In genomic region chr1:87880326-87880627, GRCm38 (mm10) we compare ENCODE assay signal across 10 mouse cellular contexts. TPM values are rescaled to one million over a fixed set of nuclear protein-coding genes. Genes with fewer than 3 reads are reported as not detected.
DNase-seq lines count a peak whose midpoint lies in the region; ATAC-seq lines count a peak whose summit lies in the region.
"Had no signal": no experiment of that assay in that cellular context is flagged by ENCODE, and none has a peak within 500 bp of the region (broad histone marks: within the 10 kb centered on the region; RNA-seq: fewer than 3 reads in every experiment).

No protein-coding gene starts in this region.

- H3K36me3 ChIP-seq in hindbrain, embryonic 13.5 days, result peaks cover 12% of the 10 kb centered on the region
- H3K36me3 ChIP-seq in hindbrain, embryonic 12.5 days, result 0 out of 2 replicates have a peak, but pooled peaks cover 9% of the 10 kb centered on the region
- H3K36me3 ChIP-seq in neural tube, embryonic 13.5 days, result peaks cover 17% of the 10 kb centered on the region
- H3K36me3 ChIP-seq in liver, embryonic 15.5 days (replicated peaks), result peaks cover 22% of the 10 kb centered on the region; the same call in 1 of the 2 replicates
- H3K36me3 ChIP-seq in stomach, embryonic 16.5 days (ENCODE audit: control insufficient read depth, insufficient read depth, low read length), result 0 out of 2 replicates have a peak, but pooled peaks cover 3% of the 10 kb centered on the region

- H3K4me1 ChIP-seq in hindbrain, embryonic 13.5 days (replicated peaks), result peaks cover 15% of the 10 kb centered on the region
- peaks cover 12% of the 10 kb centered on the region; the same call in 1 of the 2 replicates for H3K4me1 ChIP-seq in hindbrain, embryonic 12.5 days
- H3K4me1 ChIP-seq in neural tube, embryonic 13.5 days (replicated peaks), result peaks cover 33% of the 10 kb centered on the region
- H3K4me1 ChIP-seq in liver, embryonic 15.5 days (replicated peaks), result peaks cover 39% of the 10 kb centered on the region
- H3K4me1 ChIP-seq in stomach, embryonic 16.5 days (ENCODE audit: control insufficient read depth, insufficient read depth, low read length), result peaks cover 38% of the 10 kb centered on the region

- peak overlapping the region; percentile 36; the same call in 1 of the 2 replicates for H3K27ac ChIP-seq in hindbrain, embryonic 13.5 days
- H3K27ac ChIP-seq in hindbrain, embryonic 12.5 days, result no peak overlapping the region; the same call in 1 of the 2 replicates
- peak overlapping the region; percentile 39; the same call in 1 of the 2 replicates for H3K27ac ChIP-seq in neural tube, embryonic 13.5 days (replicated peaks)
- H3K27ac ChIP-seq in liver, embryonic 15.5 days (replicated peaks), result peak overlapping the region; percentile 34; the same call in 1 of the 2 replicates
- peak overlapping the region; percentile 83 for H3K27ac ChIP-seq in stomach, embryonic 16.5 days (ENCODE audit: low read length)
- H3K27ac ChIP-seq: limb, embryonic 12.5 days had no signal

- no peaks in the 10 kb centered on the region for H3K9me3 ChIP-seq in hindbrain, embryonic 13.5 days
- H3K9me3 ChIP-seq in hindbrain, embryonic 12.5 days (replicated peaks), result no peaks in the 10 kb centered on the region
- H3K9me3 ChIP-seq in neural tube, embryonic 13.5 days, result no peaks in the 10 kb centered on the region
- H3K9me3 ChIP-seq in liver, embryonic 15.5 days (replicated peaks), result no peaks in the 10 kb centered on the region
- H3K9me3 ChIP-seq in stomach, embryonic 16.5 days (replicated peaks; ENCODE audit: control insufficient read depth, low read length), result no peaks in the 10 kb centered on the region
- H3K9me3 ChIP-seq: G1E; limb, embryonic 12.5 days had no signal

- no peak overlapping the region for H3K4me3 ChIP-seq in hindbrain, embryonic 13.5 days
- no peak overlapping the region for H3K4me3 ChIP-seq in hindbrain, embryonic 12.5 days
- H3K4me3 ChIP-seq in neural tube, embryonic 13.5 days, result no peak overlapping the region
- H3K4me3 ChIP-seq in liver, embryonic 15.5 days (replicated peaks), result no peak overlapping the region
- no peak overlapping the region for H3K4me3 ChIP-seq in stomach, embryonic 16.5 days (replicated peaks; ENCODE audit: low read length)
- H3K4me3 ChIP-seq: limb, embryonic 12.5 days had no signal

- H3K27me3 ChIP-seq in hindbrain, embryonic 13.5 days, result no peaks in the 10 kb centered on the region
- no peaks in the 10 kb centered on the region for H3K27me3 ChIP-seq in hindbrain, embryonic 12.5 days
- H3K27me3 ChIP-seq in neural tube, embryonic 13.5 days, result no peaks in the 10 kb centered on the region
- no peaks in the 10 kb centered on the region for H3K27me3 ChIP-seq in liver, embryonic 15.5 days
- no peaks in the 10 kb centered on the region for H3K27me3 ChIP-seq in stomach, embryonic 16.5 days (ENCODE audit: control insufficient read depth, insufficient read depth, low read length)
- H3K27me3 ChIP-seq: limb, embryonic 12.5 days had no signal

- H3K9ac ChIP-seq in hindbrain, embryonic 13.5 days, result no peak overlapping the region
- no peak overlapping the region for H3K9ac ChIP-seq in hindbrain, embryonic 12.5 days
- no peak overlapping the region for H3K9ac ChIP-seq in neural tube, embryonic 13.5 days
- H3K9ac ChIP-seq in liver, embryonic 15.5 days, result no peak overlapping the region
- H3K9ac ChIP-seq in stomach, embryonic 16.5 days (ENCODE audit: low read length), result peak overlapping the region; percentile 2; the same call in 1 of the 2 replicates
- H3K9ac ChIP-seq: limb, embryonic 12.5 days had no signal

- H3K4me2 ChIP-seq in hindbrain, embryonic 13.5 days, result no peak overlapping the region
- no peak overlapping the region for H3K4me2 ChIP-seq in hindbrain, embryonic 12.5 days (replicated peaks)
- no peak overlapping the region for H3K4me2 ChIP-seq in neural tube, embryonic 13.5 days
- no peak overlapping the region for H3K4me2 ChIP-seq in liver, embryonic 15.5 days
- no peak overlapping the region for H3K4me2 ChIP-seq in stomach, embryonic 16.5 days (ENCODE audit: low read depth, low read length)
- H3K4me2 ChIP-seq: limb, embryonic 12.5 days had no signal

- no peak for ATAC-seq in hindbrain, embryonic 13.5 days (ENCODE audit: low FRiP score)
- ATAC-seq in hindbrain, embryonic 12.5 days (ENCODE audit: low FRiP score), result no peak
- ATAC-seq in neural tube, embryonic 13.5 days (ENCODE audit: low read depth), result no peak
- no peak for ATAC-seq in liver, embryonic 15.5 days (ENCODE audit: insufficient read depth)
- no peak for ATAC-seq in stomach, embryonic 16.5 days (ENCODE audit: insufficient read depth, low FRiP score)
- ATAC-seq in cerebellum, adult (ENCODE audit: insufficient number of reproducible peaks, low FRiP score, low TSS enrichment), result no peak

- WGBS in hindbrain, embryonic 13.5 days, result 83% methylated on average over 6 of the region's 6 CpGs
- WGBS in hindbrain, embryonic 12.5 days, result 90% methylated on average over 6 of the region's 6 CpGs
- 82% methylated on average over 6 of the region's 6 CpGs for WGBS in neural tube, embryonic 13.5 days
- 73% methylated on average over 6 of the region's 6 CpGs for WGBS in liver, embryonic 15.5 days (ENCODE audit: insufficient replicate concordance)
- WGBS in stomach, embryonic 16.5 days, result 90% methylated on average over 6 of the region's 6 CpGs

- no peak for DNase-seq in neural tube, embryonic 10.5 days (ENCODE audit: extremely low spot score, low spot score)
- DNase-seq in adipocyte (ENCODE audit: low spot score), result no peak

RNA-seq across cellular contexts. Expression of gene Dgkd, which starts 27.2 kb away (rescaled TPM):
- polyA plus RNA-seq in hindbrain, embryonic 13.5 days (2015; fragmentation: Nextera tagmentation; extraction: Ambion mirVana), result 42.7 and 44.7 TPM in 2 replicates
- polyA plus RNA-seq in hindbrain, embryonic 12.5 days (2016; fragmentation: Nextera tagmentation; extraction: Ambion mirVana), result 37.0 and 39.1 TPM in 2 replicates
- 38.2 and 41.8 TPM in 2 replicates for polyA plus RNA-seq in neural tube, embryonic 13.5 days (2015; fragmentation: Nextera tagmentation; extraction: Ambion mirVana)
- 9.8 and 10.5 TPM in 2 replicates for polyA plus RNA-seq in liver, embryonic 15.5 days (2015; fragmentation: Nextera tagmentation; extraction: Ambion mirVana)
- polyA plus RNA-seq in stomach, embryonic 16.5 days (2015; fragmentation: Nextera tagmentation; extraction: Ambion mirVana), result 30.0 and 30.7 TPM in 2 replicates
